Mouse (Mus musculus): ENCODE results near the gene Ctdspl. TPM values are rescaled to one million over a fixed set of nuclear protein-coding genes. Genes with fewer than 3 reads are reported as not detected.

Ctdspl gene
- total RNA-seq, 2 experiments from 2014 or later, result 0.38 to 4.2 TPM

DNA sequence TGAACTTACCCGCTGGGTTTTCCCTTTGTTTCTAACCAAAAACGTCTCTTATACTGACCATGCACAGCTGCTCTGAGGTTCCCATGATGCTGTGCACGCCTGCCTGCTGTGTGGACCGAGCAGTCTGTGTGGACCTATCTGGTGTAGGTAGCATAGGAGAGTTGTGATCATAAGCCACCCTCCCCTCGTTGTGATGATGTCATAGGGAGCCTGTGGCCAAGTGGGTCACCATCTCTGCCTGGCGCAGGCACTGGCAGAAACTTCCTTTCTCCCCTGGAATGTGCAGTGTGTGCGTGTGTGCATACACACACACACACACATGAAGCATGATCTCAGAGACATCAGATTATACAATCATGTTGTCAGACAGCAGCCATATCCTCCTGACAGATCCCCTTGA lies 50.3 kb downstream of the Ctdspl start:
- ATAC-seq (replicated peaks; ENCODE audit: low FRiP score, poor library complexity, severe bottlenecking), result no peak

DNA sequence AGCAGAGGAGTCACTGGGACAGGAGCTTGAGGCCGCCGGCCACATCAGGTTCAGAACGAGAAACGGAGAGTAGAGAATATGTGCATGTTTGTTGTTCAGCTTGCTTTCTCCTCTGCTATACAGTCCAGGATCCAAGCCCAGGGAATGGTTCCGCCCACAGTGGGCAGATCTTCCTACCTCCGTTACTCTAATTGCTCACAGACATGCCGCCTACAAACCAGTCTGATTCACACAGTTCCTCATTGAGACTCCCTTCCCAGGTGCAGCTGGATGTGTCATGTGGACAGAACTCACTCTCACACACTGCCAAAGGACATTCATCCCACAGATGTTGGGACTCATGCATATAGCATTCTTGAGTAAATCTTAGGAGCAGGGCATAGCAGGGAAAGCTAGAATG lies 51.2 kb downstream of the Ctdspl start:
- ATAC-seq (replicated peaks; ENCODE audit: low FRiP score, poor library complexity, severe bottlenecking), result no peak

DNA sequence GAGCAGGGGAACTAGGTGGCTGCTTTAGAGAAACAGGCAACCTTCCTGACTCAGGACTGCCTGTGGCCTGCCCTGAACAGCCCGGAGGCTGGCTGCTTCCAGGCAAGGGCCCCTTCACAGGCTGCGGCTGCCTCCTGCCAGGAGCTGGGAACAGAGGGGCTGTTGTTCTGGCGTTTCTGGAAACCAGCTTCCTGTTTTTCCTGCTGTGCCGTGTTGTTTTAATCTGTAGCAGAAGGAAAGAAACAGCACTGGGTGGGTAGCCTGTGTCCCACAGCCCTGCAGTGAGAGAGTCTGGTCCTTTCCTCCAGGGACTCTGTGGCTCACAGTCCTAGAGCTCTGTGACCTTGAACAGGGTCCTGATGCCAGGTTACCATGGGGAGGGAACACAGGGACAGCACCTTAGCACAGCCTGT lies 54.2 kb downstream of the Ctdspl start:
- no peak for ATAC-seq (replicated peaks; ENCODE audit: low FRiP score, poor library complexity, severe bottlenecking)

DNA sequence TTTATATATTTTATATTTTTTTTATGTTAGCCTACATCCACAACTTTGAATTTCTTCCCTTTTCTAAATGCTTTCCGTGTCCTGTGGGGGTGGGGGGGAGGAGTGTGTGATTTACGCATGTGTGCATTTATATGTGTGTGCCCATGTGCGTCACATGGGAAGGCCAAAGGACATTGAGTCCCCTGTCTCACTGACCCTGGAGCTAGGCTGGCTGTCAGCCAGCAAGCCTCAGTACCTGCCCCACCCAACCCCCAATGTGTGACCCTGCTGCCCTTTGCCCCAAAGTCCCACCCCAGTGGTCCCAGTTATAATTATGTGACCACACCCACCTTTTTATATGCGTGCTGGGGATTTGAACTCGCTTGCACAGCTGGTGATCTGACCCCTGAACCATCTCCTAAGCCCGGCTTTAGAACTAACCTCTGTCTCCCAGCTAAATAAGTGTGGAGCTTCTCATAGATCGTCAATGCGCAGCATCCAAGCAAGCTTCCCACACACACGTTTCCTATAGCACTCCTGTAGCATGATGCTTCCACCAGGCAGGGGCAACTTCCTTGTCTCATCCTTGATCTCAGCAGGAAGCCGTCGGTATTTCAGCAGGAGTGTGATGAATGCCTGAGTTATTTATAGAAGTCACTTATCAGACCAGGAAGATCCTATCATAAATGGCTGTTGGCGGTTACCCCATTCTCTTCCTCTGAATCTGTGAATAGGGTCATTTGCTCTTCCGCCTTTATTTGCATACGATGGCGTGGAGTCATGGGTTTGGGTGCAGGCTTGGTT lies 58.6 kb downstream of the Ctdspl start:
- ATAC-seq (replicated peaks; ENCODE audit: low FRiP score, poor library complexity, severe bottlenecking), result no peak

DNA sequence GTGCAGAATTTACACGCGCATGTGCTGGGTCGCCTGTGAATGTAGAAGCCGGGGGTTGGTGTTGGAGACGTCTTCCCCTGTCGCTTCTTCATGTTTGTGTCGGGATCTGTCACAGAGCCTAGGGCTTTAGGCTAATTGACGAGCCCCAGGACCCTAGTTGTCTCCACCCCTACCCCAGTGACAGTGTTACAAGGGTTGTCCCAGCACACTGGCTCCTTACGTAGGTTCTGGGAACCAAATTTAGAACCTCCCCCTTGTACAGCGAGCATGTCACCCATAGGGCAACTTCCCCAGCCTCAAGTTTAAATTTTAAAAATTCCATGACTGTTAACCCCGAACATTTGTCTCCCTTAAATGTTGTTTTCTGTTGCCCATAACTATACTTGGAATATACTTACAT lies 60.0 kb downstream of the Ctdspl start:
- no peak for ATAC-seq (replicated peaks; ENCODE audit: low FRiP score, poor library complexity, severe bottlenecking)

DNA sequence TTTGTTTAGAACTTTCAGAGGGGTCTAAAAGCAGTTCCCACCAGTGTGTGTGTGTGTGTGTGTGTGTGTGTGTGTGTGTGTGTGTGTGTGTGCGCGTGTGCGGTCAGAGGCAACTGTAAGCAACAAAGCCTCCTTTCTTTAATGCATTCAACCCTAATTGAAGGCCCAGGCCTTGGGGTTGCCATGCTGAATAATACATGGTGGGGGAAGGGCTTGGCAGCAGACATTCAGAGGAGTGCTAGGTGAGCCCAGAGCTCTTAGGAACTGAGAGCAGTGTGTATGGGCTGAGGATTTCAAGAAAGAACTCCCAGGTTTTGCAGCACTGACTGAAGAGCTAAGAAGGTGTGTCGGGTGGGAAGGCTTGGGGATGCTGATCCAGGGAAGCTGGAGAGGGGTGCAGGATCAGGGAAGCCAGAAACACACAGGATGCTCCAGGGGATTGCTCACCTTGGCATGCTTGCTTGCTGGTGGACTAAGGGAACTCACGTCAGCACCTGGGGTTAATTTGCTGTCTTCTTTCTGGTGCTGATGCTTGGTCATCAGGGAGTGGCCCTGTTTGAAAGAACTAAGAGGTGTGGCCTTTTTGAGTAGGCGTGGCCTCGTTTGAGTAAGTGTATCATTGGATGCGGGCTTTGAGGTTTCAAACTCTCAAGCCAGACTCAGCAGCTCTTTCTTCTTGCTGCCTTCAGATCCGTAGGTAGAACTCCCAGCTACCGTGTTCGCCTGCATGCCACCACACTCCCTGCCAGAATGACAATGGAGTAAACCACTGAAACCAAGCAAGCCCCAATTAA lies 62.7 kb downstream of the Ctdspl start:
- no peak for ATAC-seq (replicated peaks; ENCODE audit: low FRiP score, poor library complexity, severe bottlenecking)

DNA sequence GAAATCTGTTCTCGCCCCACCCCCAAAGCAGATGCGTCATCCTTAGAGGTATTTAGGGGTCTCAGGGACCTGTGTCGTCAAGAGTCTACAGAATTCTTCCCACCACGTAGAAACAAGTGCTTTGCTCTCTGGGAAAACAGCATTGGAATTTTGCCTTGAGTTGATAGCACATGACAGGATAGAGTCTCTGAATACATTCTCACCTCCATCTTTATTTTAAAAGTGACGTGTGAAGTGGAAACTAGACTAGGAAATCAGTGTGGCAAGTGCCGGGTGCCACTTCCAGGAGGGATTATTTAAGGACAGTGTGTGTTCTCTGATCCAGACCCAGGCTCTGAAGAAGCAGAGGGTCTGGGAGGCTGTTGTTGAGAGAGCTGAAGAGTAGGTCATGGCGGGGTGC lies 64.2 kb downstream of the Ctdspl start:
- no peak for ATAC-seq (replicated peaks; ENCODE audit: low FRiP score, poor library complexity, severe bottlenecking)

DNA sequence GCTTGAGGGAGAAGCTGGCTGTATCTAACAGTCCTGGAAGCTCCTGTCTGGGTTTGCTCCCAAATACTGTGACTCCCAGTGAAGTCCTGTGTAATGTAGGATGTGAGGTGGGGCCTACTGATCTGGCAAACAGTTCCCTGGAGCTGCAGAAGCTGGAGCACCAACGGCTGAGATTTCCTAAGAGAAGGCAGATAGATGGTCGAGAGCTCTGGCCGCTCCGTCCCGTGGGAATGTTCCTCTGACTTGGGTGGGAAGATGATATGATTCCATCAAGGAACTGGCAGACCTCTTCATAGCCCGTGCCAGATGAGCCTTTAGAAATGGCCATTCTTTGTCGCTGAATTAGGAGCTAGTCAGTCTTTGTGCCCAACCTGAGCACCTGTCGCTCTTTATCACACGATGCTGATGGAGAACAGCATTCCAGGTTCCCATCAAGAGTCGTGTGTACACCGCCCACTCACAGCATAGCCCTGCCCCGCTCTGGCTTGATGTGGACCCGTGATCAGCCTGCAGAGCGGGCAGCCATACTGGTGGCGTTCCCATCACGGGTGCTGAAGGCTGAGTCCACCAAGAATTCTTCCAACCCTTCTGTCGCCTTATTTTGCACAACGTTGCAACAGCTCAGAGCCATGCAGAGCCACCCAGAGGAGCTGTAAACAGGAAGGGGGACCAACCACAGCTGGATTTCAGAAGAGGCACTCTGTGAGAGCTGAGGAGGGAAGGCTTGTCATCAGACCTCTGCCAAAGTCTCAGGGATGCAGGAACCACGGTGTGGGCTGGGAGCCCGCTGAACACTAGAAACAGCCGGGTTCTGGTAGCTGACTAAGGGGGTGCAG lies 65.7 kb downstream of the Ctdspl start:
- ATAC-seq (replicated peaks; ENCODE audit: low FRiP score, poor library complexity, severe bottlenecking), result no peak

DNA sequence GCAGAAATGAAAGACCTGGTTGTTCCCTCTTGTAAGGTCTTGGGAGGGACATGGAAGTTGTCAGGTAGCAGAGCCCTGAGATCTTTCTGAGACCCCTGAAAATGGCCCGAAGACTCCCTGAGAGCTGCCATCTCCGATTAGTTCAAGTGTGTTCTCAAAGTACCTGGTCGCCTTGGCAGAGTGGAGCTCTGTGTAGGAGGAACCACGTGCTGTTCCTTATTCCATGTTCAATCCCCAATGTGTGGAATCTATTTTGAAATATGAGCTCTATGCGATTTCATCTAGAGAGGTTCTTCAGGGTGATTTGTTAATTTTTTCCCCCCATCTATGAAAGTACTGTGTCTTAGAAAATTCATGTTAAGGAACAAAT lies 66.3 kb downstream of the Ctdspl start:
- no peak for ATAC-seq (replicated peaks; ENCODE audit: low FRiP score, poor library complexity, severe bottlenecking)

DNA sequence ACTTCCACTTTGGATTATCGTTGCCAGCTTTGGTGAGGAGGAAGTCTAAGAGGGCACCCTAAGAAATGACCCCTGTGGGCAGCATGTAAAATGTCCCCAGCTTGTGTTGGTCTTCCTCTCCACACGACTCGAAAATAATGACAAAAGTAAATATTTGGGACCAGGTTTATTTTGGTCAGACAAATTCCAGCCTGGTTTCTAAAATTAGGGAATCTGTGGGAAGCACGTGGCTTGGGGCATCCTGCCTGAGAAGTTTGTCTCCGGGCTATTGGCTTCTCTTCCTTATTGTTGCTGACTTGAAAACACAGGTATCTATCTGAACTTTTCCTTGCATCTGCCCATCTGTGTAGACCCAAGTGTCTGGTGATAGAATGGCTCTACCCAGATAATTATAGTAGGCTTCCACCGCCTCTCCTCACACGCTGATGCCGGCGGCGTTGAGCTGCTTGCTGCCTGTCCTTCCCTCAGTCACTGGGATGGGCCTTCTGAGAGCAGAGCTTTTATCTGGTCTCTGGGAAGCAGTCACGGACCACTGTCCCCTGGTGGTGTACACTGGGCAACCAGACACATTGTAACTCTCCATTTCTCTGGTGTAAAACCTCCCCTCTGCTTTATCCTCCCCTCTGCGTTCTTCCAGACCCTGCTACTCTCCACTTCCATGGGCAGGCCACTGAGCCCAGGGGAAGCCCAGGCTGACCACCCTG lies 68.4 kb downstream of the Ctdspl start:
- ATAC-seq (replicated peaks; ENCODE audit: low FRiP score, poor library complexity, severe bottlenecking), result no peak

DNA sequence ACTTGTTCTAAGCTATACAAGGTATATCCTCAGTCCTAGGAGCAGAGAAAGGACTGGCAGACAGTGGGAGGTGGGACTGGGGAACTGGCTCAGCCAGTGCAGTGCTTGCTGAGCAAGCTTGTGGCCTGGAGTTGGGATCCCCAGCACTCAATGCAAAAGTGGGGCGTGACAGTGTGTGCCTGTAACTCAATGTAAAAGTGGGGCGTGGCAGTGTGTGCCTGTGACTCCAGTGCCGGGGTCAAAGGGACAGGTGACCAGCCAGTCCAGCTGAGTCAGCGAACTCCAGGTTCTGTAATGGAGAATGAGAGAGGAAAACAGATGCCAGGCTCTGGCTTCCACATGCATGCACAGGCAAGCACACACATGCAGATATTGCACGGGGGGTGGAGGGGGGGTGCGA lies 69.3 kb downstream of the Ctdspl start:
- ATAC-seq (replicated peaks; ENCODE audit: low FRiP score, poor library complexity, severe bottlenecking), result no peak

DNA sequence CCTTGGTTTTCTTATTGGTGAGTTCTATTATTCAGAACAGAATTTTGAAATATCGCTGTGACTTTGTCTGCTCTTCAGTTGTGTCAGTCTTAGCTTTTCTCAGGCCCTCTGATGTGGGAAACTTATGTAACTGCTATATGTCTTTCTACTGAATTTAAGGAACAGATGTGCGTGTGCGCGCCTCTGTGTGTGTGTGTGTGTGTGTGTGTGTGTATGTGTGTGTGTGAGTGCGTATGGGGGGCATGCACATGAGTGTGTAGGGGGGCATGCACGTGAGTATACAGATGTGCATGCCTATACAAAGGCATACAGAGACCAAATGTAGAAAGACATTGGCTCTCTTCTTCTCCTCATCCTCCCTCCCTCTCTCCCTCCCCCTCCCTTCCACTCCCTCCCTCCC lies 71.0 kb downstream of the Ctdspl start:
- no peak for ATAC-seq (replicated peaks; ENCODE audit: low FRiP score, poor library complexity, severe bottlenecking)

DNA sequence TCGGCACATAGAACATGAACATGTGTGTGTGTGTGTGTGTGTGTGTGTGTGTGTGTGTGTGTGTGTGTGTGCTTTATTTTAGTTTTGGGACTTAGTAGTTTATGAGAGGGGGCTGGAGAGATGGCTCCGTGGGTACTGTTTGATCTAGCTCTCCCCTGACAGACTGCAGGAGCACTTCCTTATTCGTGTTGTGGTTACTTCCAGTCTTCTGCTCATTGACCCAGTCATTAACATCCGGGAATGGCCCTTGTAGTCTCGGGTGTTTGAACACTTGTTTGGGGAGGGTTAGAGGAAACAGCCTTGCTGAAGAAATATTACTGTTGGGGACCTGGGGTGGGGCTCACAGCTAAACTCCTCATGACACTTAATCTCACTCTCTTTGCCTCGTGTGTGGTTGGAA lies 73.9 kb downstream of the Ctdspl start:
- no peak for ATAC-seq (replicated peaks; ENCODE audit: low FRiP score, poor library complexity, severe bottlenecking)

DNA sequence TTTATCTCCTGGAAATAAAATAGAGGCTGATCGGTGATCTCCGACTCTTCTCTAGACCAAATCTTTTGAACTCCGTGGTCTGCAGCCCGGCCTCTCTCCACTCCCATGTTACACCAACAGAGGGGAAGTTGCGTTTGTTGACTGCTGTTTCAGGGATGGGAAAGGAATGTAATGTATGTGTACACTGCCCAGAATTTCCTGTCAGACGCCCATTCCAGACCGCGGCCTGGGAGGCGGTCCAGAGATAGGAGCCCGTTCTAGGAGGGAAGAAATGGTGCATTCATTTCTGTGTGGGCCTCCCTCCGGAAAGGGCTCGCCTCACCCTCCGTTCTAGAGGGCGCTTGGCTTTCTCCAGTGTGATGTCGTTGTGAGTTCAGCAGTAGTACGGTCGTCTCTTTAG lies 76.0 kb downstream of the Ctdspl start:
- ATAC-seq (replicated peaks; ENCODE audit: low FRiP score, poor library complexity, severe bottlenecking), result no peak

DNA sequence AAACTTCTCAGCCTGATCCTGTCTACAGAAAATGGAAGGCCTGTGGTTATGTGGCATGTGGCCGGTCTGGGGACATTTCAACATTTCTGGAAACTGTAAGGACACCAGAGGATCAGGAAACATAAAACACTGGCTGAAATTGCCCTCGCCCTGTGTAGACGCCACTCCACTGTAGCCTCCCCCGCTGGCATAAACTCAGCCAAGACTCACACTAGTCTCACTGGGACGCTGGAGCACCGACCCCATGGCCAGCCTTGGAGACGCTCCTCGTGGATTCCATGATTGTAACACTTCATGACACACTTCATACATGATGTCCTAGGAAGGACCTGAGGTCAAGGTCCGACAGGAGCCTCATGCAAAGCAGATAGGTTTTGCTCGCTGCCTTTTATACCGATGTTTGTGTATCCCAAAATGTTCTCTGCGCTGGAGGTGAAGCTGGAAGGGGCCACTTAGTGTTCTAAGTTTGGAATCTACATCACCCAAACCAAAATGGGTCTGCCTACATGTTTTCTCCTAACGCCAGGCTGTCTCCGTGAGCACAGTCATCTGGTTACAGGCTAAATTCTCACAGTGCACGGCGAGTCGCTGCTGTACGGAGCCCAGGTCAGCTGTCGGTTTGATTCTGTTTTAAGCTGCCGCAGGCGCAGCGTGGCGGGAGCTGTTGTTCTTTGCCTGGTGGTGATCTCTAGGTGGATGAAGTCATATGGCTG lies 77.9 kb downstream of the Ctdspl start:
- no peak for ATAC-seq (replicated peaks; ENCODE audit: low FRiP score, poor library complexity, severe bottlenecking)

DNA sequence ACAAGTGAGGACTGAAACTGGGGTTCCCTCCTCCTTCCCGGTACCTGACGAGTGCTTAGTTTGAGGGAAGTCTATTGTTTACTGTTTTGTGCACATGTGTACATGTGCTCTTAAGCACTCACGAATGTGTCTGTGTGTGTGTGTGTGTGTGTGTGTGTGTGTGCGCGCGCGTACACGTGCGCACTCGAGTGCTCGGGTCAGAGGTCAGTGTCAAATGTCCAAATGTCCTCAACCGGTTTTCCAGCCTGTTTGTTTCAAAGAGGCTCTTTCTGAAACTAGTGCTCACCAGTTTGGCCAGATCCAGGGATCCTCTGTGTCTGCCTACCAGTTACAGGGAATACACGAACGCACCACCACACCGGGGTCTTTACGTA lies 78.4 kb downstream of the Ctdspl start:
- no peak for ATAC-seq (replicated peaks; ENCODE audit: low FRiP score, poor library complexity, severe bottlenecking)

DNA sequence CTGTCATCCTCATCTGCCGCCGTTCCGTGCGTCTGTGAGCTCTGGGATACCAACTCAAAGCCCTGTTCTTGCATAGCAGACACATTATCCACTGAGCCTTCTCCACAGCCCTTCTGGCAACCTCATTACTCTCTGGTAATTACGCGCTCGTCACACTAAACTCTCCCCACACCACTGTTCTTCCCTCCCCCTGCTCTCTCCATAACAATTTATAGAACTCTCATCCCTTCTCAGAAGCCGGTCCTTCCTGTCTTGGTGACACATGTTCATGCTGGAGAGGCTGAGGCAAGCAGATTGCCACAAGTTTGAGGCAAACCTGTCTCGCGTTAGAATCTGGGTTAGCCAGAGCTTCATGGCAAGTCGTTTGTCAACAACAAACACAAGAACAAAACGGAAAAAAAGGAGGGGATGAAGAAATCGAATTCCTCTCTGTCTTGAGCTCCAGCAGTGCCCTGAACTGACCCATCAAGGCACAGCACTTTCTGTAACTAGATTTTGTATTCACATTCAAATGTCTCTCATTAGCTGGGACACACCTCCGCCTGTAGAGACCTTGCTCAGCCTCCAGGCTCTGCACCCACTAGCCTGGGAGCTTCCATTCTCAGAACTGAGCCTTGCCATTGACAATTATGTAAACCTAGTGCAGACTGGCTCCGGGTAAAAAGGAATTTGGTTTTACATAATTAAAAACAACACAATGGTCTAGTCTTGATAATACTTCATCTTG lies 79.2 kb downstream of the Ctdspl start:
- ATAC-seq (replicated peaks; ENCODE audit: low FRiP score, poor library complexity, severe bottlenecking), result no peak

DNA sequence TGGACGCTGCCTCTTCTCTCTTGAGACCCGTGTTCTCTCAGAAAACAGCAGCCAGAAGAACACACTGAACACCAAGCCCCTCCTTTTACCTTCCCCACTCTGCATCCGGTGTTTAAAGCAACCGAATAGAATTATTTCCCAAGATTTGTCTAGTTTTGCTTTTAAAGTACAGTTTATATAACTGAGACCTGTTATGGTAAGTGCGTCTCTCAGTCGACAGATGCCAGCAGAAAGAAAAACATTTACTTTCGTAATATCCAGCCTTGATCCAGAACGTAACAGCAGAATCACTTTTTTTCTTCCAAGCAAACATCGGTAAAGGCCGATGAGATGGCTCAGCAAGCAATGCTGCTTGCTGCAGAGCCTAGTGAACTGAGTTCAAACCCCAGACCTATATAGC lies 81.0 kb downstream of the Ctdspl start:
- no peak for ATAC-seq (replicated peaks; ENCODE audit: low FRiP score, poor library complexity, severe bottlenecking)

DNA sequence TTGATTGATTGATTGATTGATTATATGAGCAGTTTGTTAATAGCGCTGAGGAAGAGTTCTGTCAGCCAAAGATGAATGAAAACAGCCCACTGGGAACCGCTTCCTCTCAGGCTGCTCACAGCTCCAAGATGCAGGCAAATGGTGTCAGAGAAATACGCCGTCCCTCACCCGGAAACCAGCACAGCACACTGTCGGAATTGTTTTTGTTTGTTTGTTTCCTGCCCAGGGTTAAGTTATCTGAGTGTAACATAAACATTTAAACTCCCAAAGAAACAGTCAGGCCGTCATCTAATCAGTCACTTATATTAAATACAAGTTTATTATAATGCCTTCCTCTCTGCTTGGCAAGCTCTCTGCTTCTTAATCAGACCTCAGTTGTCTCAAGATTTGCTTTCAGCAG lies 82.6 kb downstream of the Ctdspl start:
- no peak for ATAC-seq (replicated peaks; ENCODE audit: low FRiP score, poor library complexity, severe bottlenecking)

All from erythroid progenitor cell, adult 5-6 weeks (primary cell).